22 mouse cellular contexts compared by ENCODE assay signal in genomic region chr5:32061854-32062253, GRCm38 (mm10).
A peak's percentile ranks its signal among the peaks of the same experiment; 100 is the strongest.
DNase-seq lines count a peak whose midpoint lies in the region; TF ChIP-seq lines count a peak whose summit lies in the region.
"Had no signal": no experiment of that assay in that cellular context is flagged by ENCODE, and none has a peak within 500 bp of the region (broad histone marks: within the 10 kb centered on the region; RNA-seq: fewer than 3 reads in every experiment).

No protein-coding gene starts in this region.

- no peaks in the 10 kb centered on the region for H3K36me3 ChIP-seq in myocyte (ENCODE audit: control insufficient read depth, insufficient read depth)
- H3K36me3 ChIP-seq: embryonic facial prominence, embryonic 10.5 days; heart, embryonic 15.5 days; hindbrain, embryonic 15.5 days had no signal

- no peak overlapping the region for H3K4me2 ChIP-seq in myocyte (ENCODE audit: low read depth)
- H3K4me2 ChIP-seq: forebrain, embryonic 13.5 days; heart, embryonic 11.5 days; heart, embryonic 15.5 days; hindbrain, embryonic 15.5 days had no signal

- no peak for TF ChIP-seq POLR2A in myocyte (IDR thresholded peaks at IDR 0.05; ENCODE audit: insufficient read length, low read depth)

- no peak overlapping the region for H3K4me3 ChIP-seq in myocyte
- H3K4me3 ChIP-seq: embryonic facial prominence, embryonic 10.5 days; forebrain, embryonic 13.5 days; gastrocnemius, adult 2 months; heart, embryonic 15.5 days; hindbrain, embryonic 15.5 days had no signal

- H3ac ChIP-seq in myocyte (ENCODE audit: control insufficient read depth, insufficient read length) = no peak overlapping the region

- H3K27me3 ChIP-seq in myocyte (ENCODE audit: control insufficient read depth, insufficient read depth, insufficient read length) = no peaks in the 10 kb centered on the region
- H3K27me3 ChIP-seq: forebrain, embryonic 13.5 days; heart, embryonic 15.5 days; hindbrain, embryonic 15.5 days; Patski had no signal

- peak; percentile 30 for DNase-seq in adrenal gland, adult 2 months
- DNase-seq in adrenal gland, postnatal 4 days (ENCODE audit: low spot score in 2 of 2) = no peak
- peak; percentile 1 for DNase-seq in kidney, postnatal 10 days
- no peak for DNase-seq in kidney, postnatal 25 days
- peak; percentile 17 for DNase-seq in ES-CJ7 (ENCODE audit: low read depth, low spot score)
- no peak for DNase-seq in layer of hippocampus, postnatal 14 days (ENCODE audit: low spot score in 2 of 2)
- no peak for DNase-seq in lung, postnatal 36 days
- DNase-seq: adrenal gland, postnatal 14 days; cerebellum, adult 2 months; cerebellum, postnatal 10 days; forebrain, postnatal 0 days; gastrocnemius, adult 2 months; gastrocnemius, postnatal 36 days; heart, adult 18-20 months; heart, postnatal 14 days had no signal

- H3K79me2 ChIP-seq in myocyte (ENCODE audit: control insufficient read depth, insufficient read depth) = no peaks in the 10 kb centered on the region

TF ChIP-seq in myocyte, 11 proteins besides CTCF, POLR2A, EP300 and RAD21:
- TF ChIP-seq CEBPB (IDR thresholded peaks at IDR 0.05; ENCODE audit: insufficient read depth, poor library complexity, severe bottlenecking) (no peak), SRF (IDR thresholded peaks at IDR 0.05; ENCODE audit: control insufficient read depth, insufficient read length, low read depth) (no peak), REST (IDR thresholded peaks at IDR 0.05; ENCODE audit: insufficient read depth, insufficient read length) (no peak), POLR2AphosphoS2 (IDR thresholded peaks at IDR 0.05; ENCODE audit: insufficient read length, low read depth) (no peak), MYOG (IDR thresholded peaks at IDR 0.05; ENCODE audit: control insufficient read depth in 1 of 3, insufficient read depth in 1 of 3, insufficient read length in 2 of 3, low read depth in 2 of 3) (peak in 2 of 3 experiments; percentile 44 to 52), TCF3 (IDR thresholded peaks at IDR 0.05; ENCODE audit: insufficient read length, low read depth) (no peak), MYOD1 (IDR thresholded peaks at IDR 0.05; ENCODE audit: control insufficient read depth in 1 of 3, insufficient read length in 2 of 3, low read depth in 2 of 3) (peak; percentile 87 to 96 (median 93)), TCF12 (IDR thresholded peaks at IDR 0.05; ENCODE audit: insufficient read depth, poor library complexity, severe bottlenecking) (peak; percentile 76), MAX (IDR thresholded peaks at IDR 0.05; ENCODE audit: low read depth) (no peak), USF1 (IDR thresholded peaks at IDR 0.05; ENCODE audit: low read depth) (no peak), E2F4 (IDR thresholded peaks at IDR 0.05; ENCODE audit: insufficient read depth) (no peak)
TF ChIP-seq in myocyte: peak in this region for 3.

Comparison
In these comparisons a context has a peak if more than half of its experiments do, and no peak if none do; other contexts are left out.
1. DNase-seq: peak in adrenal gland, adult 2 months (single experiment), kidney, postnatal 10 days (single experiment) and ES-CJ7 (single experiment); none in adrenal gland, postnatal 4 days (0 of 2), kidney, postnatal 25 days (0 of 2), layer of hippocampus, postnatal 14 days (0 of 2) and lung, postnatal 36 days (single experiment).